Mouse (Mus musculus): ENCODE data around the gene Birc3. TPM values are rescaled to one million over a fixed set of nuclear protein-coding genes. Genes with fewer than 3 reads are reported as not detected.

Birc3 gene
- polyA plus RNA-seq, 2 experiments = 13.2 to 16.9 TPM

GRCm38 (mm10) chr9:7829531-7830528, 43.2 kb downstream of the Birc3 start:
- Histone ChIP-seq H3K4me3 (replicated peaks; ENCODE audit: low read length) (no peak overlapping the region), H3K9ac (ENCODE audit: low read depth, low read length, severe bottlenecking) (no peak overlapping the region), H3K36me3 (ENCODE audit: control insufficient read depth, insufficient read depth, low read length) (peaks cover 28% of the 10 kb centered on the region), H3K4me1 (ENCODE audit: control insufficient read depth, insufficient read depth, low read length) (peaks cover 9% of the 10 kb centered on the region; the same call in 1 of the 2 replicates), H3K27me3 (ENCODE audit: control insufficient read depth, insufficient read depth, low read length) (no peaks in the 10 kb centered on the region), H3K4me2 (replicated peaks; ENCODE audit: low read depth, low read length, severe bottlenecking) (no peak overlapping the region), H3K9me3 (ENCODE audit: control insufficient read depth, low read length) (no peaks in the 10 kb centered on the region), H3K27ac (replicated peaks; ENCODE audit: low read depth, low read length) (no peak overlapping the region)
- ATAC-seq (ENCODE audit: low FRiP score, low read depth) (no peak), DNase-seq (ENCODE audit: low spot score) (no peak)
- WGBS = 86% methylated on average over 9 of the region's 9 CpGs
- TF ChIP-seq POLR2A (IDR thresholded peaks at IDR 0.05; ENCODE audit: borderline replicate concordance, extremely low read depth, insufficient read depth, insufficient read length) = no peak

GRCm38 (mm10) chr9:7828706-7829105, 44.3 kb downstream of the Birc3 start:
- no peak for DNase-seq (ENCODE audit: low spot score)
- no peaks in the 10 kb centered on the region for H3K27me3 ChIP-seq (ENCODE audit: control insufficient read depth, insufficient read depth, low read length)
- no peak overlapping the region for H3K27ac ChIP-seq (replicated peaks; ENCODE audit: low read depth, low read length)
- peaks cover 9% of the 10 kb centered on the region; the same call in 1 of the 2 replicates for H3K4me1 ChIP-seq (ENCODE audit: control insufficient read depth, insufficient read depth, low read length)
- no peak overlapping the region for H3K4me3 ChIP-seq (replicated peaks; ENCODE audit: low read length)
- no peak overlapping the region for H3K4me2 ChIP-seq (replicated peaks; ENCODE audit: low read depth, low read length, severe bottlenecking)
- 96% methylated on average over 4 of the region's 4 CpGs for WGBS
- no peaks in the 10 kb centered on the region for H3K9me3 ChIP-seq (ENCODE audit: control insufficient read depth, low read length)
- no peak for TF ChIP-seq POLR2A (IDR thresholded peaks at IDR 0.05; ENCODE audit: borderline replicate concordance, extremely low read depth, insufficient read depth, insufficient read length)
- H3K9ac ChIP-seq (ENCODE audit: low read depth, low read length, severe bottlenecking) = no peak overlapping the region
- no peak for ATAC-seq (ENCODE audit: low FRiP score, low read depth)
- peaks cover 22% of the 10 kb centered on the region for H3K36me3 ChIP-seq (ENCODE audit: control insufficient read depth, insufficient read depth, low read length)

- Histone ChIP-seq H3K27me3 (ENCODE audit: control insufficient read depth, insufficient read depth, low read length) (no peaks in the 10 kb centered on the region), H3K4me1 (ENCODE audit: control insufficient read depth, insufficient read depth, low read length) (no peaks in the 10 kb centered on the region), H3K27ac (replicated peaks; ENCODE audit: low read depth, low read length) (no peak overlapping the region), H3K9me3 (ENCODE audit: control insufficient read depth, low read length) (no peaks in the 10 kb centered on the region), H3K4me3 (replicated peaks; ENCODE audit: low read length) (no peak overlapping the region), H3K9ac (ENCODE audit: low read depth, low read length, severe bottlenecking) (no peak overlapping the region), H3K36me3 (ENCODE audit: control insufficient read depth, insufficient read depth, low read length) (peaks cover 34% of the 10 kb centered on the region), H3K4me2 (replicated peaks; ENCODE audit: low read depth, low read length, severe bottlenecking) (no peak overlapping the region)
- DNase-seq (ENCODE audit: low spot score) (no peak), ATAC-seq (ENCODE audit: low FRiP score, low read depth) (no peak)
- no peak for TF ChIP-seq POLR2A (IDR thresholded peaks at IDR 0.05; ENCODE audit: borderline replicate concordance, extremely low read depth, insufficient read depth, insufficient read length)
- 91% methylated on average over 5 of the region's 5 CpGs for WGBS
These were observed 48.1 kb downstream of the Birc3 start for GRCm38 (mm10) chr9:7824916-7825315.

GRCm38 (mm10) chr9:7822758-7823157, 50.2 kb downstream of the Birc3 start:
- H3K27me3 ChIP-seq (ENCODE audit: control insufficient read depth, insufficient read depth, low read length) = no peaks in the 10 kb centered on the region
- ATAC-seq (ENCODE audit: low FRiP score, low read depth) = no peak
- no peak overlapping the region for H3K9ac ChIP-seq (ENCODE audit: low read depth, low read length, severe bottlenecking)
- no peak for TF ChIP-seq POLR2A (IDR thresholded peaks at IDR 0.05; ENCODE audit: borderline replicate concordance, extremely low read depth, insufficient read depth, insufficient read length)
- H3K9me3 ChIP-seq (ENCODE audit: control insufficient read depth, low read length) = no peaks in the 10 kb centered on the region
- no peak overlapping the region for H3K4me2 ChIP-seq (replicated peaks; ENCODE audit: low read depth, low read length, severe bottlenecking)
- no peaks in the 10 kb centered on the region for H3K4me1 ChIP-seq (ENCODE audit: control insufficient read depth, insufficient read depth, low read length)
- no peak overlapping the region for H3K4me3 ChIP-seq (replicated peaks; ENCODE audit: low read length)
- DNase-seq (ENCODE audit: low spot score) = no peak
- 80% methylated on average over 3 of the region's 3 CpGs for WGBS
- peaks cover 53% of the 10 kb centered on the region for H3K36me3 ChIP-seq (ENCODE audit: control insufficient read depth, insufficient read depth, low read length)
- no peak overlapping the region for H3K27ac ChIP-seq (replicated peaks; ENCODE audit: low read depth, low read length)

- no peak for TF ChIP-seq POLR2A (IDR thresholded peaks at IDR 0.05; ENCODE audit: borderline replicate concordance, extremely low read depth, insufficient read depth, insufficient read length)
- no peak overlapping the region for H3K4me3 ChIP-seq (replicated peaks; ENCODE audit: low read length)
- no peak overlapping the region for H3K27ac ChIP-seq (replicated peaks; ENCODE audit: low read depth, low read length)
- H3K27me3 ChIP-seq (ENCODE audit: control insufficient read depth, insufficient read depth, low read length) = no peaks in the 10 kb centered on the region
- no peak overlapping the region for H3K9ac ChIP-seq (ENCODE audit: low read depth, low read length, severe bottlenecking)
- no peaks in the 10 kb centered on the region for H3K4me1 ChIP-seq (ENCODE audit: control insufficient read depth, insufficient read depth, low read length)
- H3K4me2 ChIP-seq (replicated peaks; ENCODE audit: low read depth, low read length, severe bottlenecking) = no peak overlapping the region
- WGBS = 74% methylated on average over 5 of the region's 5 CpGs
- DNase-seq (ENCODE audit: low spot score) (no peak), ATAC-seq (ENCODE audit: low FRiP score, low read depth) (0 out of 2 replicates have a peak, but pooled peaks have one; percentile 19)
- no peaks in the 10 kb centered on the region for H3K36me3 ChIP-seq (ENCODE audit: control insufficient read depth, insufficient read depth, low read length)
- no peaks in the 10 kb centered on the region for H3K9me3 ChIP-seq (ENCODE audit: control insufficient read depth, low read length)
These were observed 67.9 kb downstream of the Birc3 start for GRCm38 (mm10) chr9:7805101-7805506.

Other genes starting within 250 kb of the Birc3 start
- gene Mmp20, start 245.0 kb downstream of the Birc3 start, polyA plus RNA-seq (2012; rRNA removed) = not detected in 2 replicates
- gene Mmp20, start 245.0 kb downstream of the Birc3 start, polyA plus RNA-seq (2014; fragmentation: Nextera tagmentation; extraction: Ambion mirVana) = 0.08 TPM in 1 of 2 replicates, not detected in the other
- not detected in 2 replicates for gene Mmp7, start 181.1 kb downstream of the Birc3 start, polyA plus RNA-seq (2012; rRNA removed)
- not detected in 2 replicates for gene Mmp7, start 181.1 kb downstream of the Birc3 start, polyA plus RNA-seq (2014; fragmentation: Nextera tagmentation; extraction: Ambion mirVana)
- gene Tmem123, start 109.1 kb downstream of the Birc3 start, polyA plus RNA-seq (2012; rRNA removed) = 67.0 and 68.8 TPM in 2 replicates
- gene Tmem123, start 109.1 kb downstream of the Birc3 start, polyA plus RNA-seq (2014; fragmentation: Nextera tagmentation; extraction: Ambion mirVana) = 122 and 133 TPM in 2 replicates
- gene Birc2, start 36.1 kb downstream of the Birc3 start, polyA plus RNA-seq (2012; rRNA removed) = 41.2 and 42.8 TPM in 2 replicates
- gene Birc2, start 36.1 kb downstream of the Birc3 start, polyA plus RNA-seq (2014; fragmentation: Nextera tagmentation; extraction: Ambion mirVana) = 41.7 and 45.3 TPM in 2 replicates
- gene Yap1, start 131.4 kb upstream of the Birc3 start, polyA plus RNA-seq (2012; rRNA removed) = 75.0 and 87.4 TPM in 2 replicates
- gene Yap1, start 131.4 kb upstream of the Birc3 start, polyA plus RNA-seq (2014; fragmentation: Nextera tagmentation; extraction: Ambion mirVana) = 43.3 and 50.8 TPM in 2 replicates
- 8.5 and 9.5 TPM in 2 replicates for gene Cfap300, start 169.6 kb upstream of the Birc3 start, polyA plus RNA-seq (2012; rRNA removed)
- gene Cfap300, start 169.6 kb upstream of the Birc3 start, polyA plus RNA-seq (2014; fragmentation: Nextera tagmentation; extraction: Ambion mirVana) = 11.5 and 12.5 TPM in 2 replicates

Measured in limb, embryonic 14.5 days (tissue).